Mouse (Mus musculus) kidney, adult 2 months (tissue): ENCODE data around the gene Rab3c.

Source experiments
- CTCF ChIP-seq: fragments of 200-500 bp; conservative IDR thresholded peaks from 2 replicates; pipeline ENCODE4 v1.5.1; 2011; ENCODE audit warnings: low read depth, mild to moderate bottlenecking, control low read depth, low read length, moderate library complexity, mixed read lengths; ENCODE audit not compliant: insufficient read depth, insufficient read length
- POLR2A ChIP-seq: fragments of 200-500 bp; IDR thresholded peaks from one replicate; pipeline ENCODE4 v1.6.1; 2011; ENCODE audit warnings: low read depth, low read length, control low read depth

GRCm38 (mm10) chr13:110237209-110237935, 43.4 kb downstream of the Rab3c start:
- TF ChIP-seq CTCF: no peak
- TF ChIP-seq POLR2A: no peak
